Mouse (Mus musculus): Measurements from ENCODE around the gene Trappc2l.
A peak's percentile ranks its signal among the peaks of the same experiment; 100 is the strongest.

The Trappc2l gene

GRCm38 (mm10) chr8:122584981-122585380, 26.5 kb upstream of the Trappc2l start:
- no peak for DNase-seq

GRCm38 (mm10) chr8:122585411-122585891, 26.0 kb upstream of the Trappc2l start:
- DNase-seq = peak; percentile 49

DNA sequence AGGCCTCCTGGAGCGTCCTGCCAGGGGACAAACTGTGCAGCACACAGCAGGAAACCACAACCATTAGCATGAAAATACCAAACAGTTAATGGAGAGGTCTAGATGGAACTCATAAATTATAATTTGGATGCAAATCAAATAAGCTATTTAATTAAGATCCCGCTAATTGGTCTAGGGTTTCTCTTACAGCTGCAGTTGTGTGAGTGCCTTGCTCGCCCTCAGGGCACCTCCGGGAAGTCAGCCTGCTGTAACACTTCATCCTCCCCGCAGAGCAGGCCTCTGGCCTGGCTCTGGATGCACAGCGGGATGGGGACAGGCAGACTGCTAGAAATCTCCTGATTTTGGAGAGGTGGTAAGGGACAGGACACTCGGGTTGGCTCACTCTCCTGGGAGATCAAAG, 25.3 kb upstream of the Trappc2l start:
- no peak for DNase-seq

- DNase-seq = no peak
Measured at GRCm38 (mm10) chr8:122586749-122587148, 24.7 kb upstream of the Trappc2l start.

- no peak for DNase-seq
Measured at GRCm38 (mm10) chr8:122593240-122593639, 18.2 kb upstream of the Trappc2l start.

DNA sequence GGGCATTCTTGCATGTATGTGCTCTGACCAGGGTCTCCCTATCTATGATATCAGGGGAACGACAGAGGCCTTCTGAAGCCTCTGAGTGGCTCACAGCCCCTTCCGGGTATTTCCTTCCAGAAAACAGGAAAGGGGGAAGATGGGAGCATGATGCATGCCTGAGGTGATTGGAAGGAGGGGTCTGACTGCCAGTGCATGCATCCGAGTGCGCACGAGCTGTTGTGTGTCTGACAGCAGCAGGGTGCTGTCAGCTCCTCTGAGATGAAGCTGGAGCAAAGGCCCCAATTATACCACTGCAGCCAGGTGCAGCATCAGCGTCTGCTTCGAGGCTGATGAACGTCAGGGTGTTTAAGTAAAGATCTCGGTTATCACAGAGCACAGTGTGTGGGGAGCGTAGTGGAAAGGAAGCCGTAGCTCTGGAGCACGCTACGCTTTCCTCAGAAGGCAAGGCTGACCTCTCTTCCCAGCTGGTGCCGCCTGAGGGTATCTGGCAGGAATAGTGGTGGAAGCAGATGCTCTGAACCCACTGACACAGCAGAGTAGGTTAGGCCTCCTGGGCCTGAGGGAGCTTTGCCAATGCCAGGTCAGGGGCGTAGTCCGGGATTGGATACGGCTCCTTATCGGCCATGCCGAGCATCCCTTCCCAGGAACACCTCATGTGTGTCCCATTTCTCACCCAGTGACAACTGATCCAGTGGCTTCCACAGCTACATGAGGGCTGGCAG, 17.5 kb upstream of the Trappc2l start:
- DNase-seq = no peak

DNA sequence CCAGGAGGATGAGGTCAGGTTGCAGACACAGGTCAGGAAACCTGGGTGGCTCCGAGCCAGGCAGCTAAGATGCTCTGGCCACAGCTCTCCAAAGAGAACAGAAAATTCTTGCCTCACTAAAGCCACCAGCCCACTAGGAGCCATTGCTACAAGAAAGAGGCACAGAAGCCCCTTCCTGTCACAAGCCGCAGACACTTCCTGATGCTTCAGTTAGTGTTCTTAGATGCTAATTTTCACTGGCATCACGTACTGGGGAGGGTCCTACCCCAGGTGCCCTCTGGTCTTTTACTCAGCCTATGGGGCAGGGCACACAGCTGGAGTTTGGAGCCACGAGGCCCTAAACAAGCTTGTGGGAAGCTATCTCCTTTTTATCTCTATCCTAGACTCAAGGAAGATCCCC, 15.4 kb upstream of the Trappc2l start:
- DNase-seq = no peak

DNA sequence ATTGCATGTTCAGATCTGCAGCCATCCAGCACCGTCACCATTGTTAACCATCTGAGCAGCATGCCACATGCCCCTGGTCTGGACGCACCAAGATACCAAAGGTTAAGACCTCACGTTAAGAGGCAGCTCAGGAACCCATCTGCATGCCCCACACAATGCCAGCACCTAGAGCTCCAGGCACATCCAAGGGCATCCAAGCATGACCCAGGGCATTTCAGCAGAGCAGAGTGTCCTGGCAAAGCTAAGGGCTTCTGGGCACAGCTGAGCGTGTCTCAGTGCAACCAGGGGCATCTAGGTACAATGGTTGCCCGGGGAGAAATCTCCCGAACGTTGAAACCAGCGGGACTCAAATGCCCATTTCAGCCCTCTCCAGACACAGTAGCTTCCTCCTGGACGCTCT, 10.8 kb upstream of the Trappc2l start:
- peak; percentile 90 for DNase-seq

DNA sequence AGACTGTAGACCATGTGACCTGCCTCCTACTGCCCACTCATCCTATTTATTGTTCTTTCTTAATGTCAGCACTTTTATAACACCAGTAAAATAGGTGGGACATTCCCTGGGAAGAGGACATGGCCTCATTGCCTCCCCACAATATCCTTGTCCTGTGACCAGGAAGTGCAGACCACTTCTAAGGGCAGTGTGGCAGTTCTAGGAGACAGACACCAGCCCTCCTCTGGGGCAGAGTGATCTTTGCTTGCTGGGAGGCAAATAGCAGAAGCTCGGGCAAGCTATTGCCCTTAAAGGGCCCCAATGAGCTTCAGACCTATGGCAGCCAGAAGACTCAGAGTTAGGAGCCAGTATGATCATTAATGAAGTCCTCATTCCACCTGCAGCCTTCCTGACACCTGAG, 6.8 kb upstream of the Trappc2l start:
- DNase-seq = no peak

GRCm38 (mm10) chr8:122605367-122605766, 6.1 kb upstream of the Trappc2l start:
- no peak for DNase-seq

DNA sequence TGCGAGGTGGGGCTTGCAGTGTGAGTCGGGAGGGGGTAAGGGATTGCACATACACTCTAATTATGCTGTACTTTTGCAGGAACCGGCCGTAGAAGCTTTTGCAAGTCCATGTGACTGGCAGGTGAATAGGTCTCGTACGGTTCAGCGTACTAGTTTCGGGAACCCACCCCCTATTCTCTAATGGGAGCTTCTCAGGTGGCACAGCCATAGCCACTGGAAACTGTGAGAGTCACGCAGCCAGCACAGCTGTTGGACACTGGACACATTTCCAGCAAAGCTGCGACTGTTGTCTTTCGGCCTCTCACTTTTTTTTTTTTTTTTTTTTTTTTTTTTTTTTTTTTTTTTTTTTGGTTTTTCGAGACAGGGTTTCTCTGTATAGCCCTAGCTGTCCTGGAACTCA, 4.6 kb upstream of the Trappc2l start:
- DNase-seq = no peak

- DNase-seq = no peak
Measured at GRCm38 (mm10) chr8:122610209-122610608, 1.2 kb upstream of the Trappc2l start.

DNA sequence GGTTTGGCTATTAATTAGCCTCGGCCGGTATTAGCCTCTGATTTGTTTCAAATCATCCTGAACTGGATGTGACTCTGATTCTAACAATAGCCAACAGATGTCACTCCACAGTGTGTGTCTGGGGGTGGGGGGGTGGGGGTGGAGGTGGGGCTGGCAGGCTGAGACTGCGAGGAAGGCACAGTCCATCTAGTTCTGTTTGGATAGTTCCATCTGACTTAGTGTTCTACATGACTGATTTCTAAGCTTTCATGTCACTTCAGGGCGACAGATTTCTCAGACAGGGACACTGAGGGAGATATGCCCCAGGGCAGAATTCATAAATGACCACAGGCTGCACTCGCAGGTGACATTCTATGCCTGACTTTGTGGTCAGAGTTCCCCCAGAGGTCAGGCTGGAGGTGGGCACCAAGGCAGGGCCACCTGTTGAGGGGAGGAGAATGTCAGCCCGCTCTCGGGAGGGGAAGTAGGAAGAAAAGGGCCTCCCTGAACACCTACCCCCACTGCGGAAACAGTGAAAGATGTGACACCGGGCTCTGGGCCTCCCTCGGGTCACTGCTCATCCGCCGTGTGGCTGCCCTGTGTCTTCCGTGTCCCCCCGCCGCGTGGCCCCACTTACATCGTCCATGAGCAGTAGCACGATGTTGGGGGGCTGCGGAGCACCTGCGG, 695 bp upstream of the Trappc2l start:
- peak; percentile 62 for DNase-seq

DNA sequence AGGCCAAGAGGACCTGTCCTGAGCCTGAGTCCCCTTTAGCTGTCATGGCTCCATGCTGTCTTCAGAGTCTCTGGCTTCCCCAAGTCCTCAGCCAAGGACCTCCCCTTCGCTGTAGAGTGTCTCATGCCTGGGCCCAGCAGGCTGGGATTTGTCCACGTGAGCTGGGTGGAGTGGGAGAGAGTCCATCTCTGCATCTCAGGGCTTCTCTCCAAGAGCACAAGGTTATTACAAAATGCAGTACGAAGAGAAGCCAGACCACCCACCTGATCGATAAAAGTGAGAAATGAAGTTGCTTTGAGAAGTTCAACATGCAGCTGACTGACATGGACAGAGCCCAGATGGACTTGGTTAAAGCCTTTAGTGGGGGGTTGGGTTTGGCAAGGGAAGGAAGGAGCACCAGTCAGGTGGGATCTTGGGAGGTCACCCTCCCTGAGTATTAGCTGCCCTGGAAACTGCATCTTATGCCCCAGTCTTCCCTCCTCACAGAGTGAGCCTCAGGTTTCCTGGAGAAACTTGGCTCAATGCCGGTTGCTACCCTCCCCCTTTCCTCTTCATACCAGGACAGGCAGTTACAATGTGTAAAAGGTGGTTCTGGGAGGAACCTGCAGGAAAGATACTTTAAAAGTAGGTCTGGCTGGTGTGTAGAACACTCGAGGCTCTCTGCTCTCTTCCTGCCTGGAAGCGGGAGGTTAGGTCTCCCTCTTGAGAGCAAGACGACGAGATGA, 4.9 kb downstream of the Trappc2l start:
- DNase-seq = no peak

- DNase-seq = peak; percentile 87
Measured at GRCm38 (mm10) chr8:122617947-122618546, 6.6 kb downstream of the Trappc2l start.

GRCm38 (mm10) chr8:122618660-122619378, 7.4 kb downstream of the Trappc2l start:
- DNase-seq = no peak

GRCm38 (mm10) chr8:122620446-122620845, 9.0 kb downstream of the Trappc2l start:
- no peak for DNase-seq

DNA sequence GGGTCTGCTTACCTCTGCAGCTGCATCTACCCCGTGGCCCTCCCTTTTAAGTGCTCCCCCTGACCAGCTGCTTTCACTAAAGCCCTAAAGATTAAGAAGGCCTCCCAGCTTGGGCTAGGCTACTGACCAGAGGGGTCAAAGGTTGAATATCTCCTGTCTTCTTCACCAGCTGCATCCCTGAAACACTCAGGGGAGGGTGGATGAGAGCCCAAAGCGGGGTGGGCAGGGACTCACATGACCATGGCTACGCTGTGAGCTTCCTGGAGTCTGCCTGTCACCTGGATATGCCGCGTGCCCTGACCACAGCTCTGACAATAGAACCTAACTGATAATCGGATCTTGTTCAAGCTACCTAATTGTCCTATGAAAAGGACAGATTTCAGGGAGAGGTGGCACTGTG, 11.3 kb downstream of the Trappc2l start, which contains the start of gene Pabpn1l:
Pabpn1l (minus strand) TSS at position 13 of the 400 bp plus-strand sequence.
- DNase-seq = peak; percentile 48

DNA sequence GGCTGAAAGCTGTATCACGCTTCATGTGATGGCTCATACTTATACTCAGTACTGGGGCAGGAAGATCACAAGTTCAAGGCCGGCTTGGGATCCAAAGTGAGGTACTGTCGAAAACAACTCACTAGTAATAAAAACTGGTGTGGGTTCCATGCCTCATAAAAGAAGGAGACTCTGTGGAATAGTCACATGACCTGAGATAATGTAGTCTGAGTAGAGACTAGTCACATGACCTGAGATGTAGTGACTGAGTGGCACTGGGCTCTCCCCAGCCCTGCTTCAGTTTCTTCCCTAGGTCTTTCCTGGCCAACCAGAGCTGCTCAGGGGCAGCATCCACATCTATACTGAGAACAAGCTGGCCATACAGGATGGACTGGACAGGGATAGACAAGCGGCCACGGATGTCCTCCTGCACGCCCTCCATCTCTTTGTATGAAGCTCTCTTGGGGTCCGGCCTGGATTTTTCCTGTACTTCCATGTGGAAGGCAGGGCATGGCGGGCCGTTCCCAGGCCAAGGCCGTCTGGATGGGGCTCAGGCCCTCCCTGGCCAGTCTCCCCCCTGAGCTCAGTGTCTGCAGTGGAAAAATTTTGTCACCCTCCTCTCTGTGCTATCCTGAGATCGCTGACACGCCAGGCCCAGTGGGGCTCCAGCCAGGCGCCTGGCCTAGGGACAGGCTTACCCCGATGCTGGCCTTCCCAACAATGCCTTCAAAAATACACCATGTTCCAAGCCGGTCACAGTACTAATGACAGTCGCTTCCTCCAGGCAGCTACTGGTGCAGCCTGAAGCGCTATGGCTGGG, 12.6 kb downstream of the Trappc2l start:
- no peak for DNase-seq

GRCm38 (mm10) chr8:122624653-122625052, 13.2 kb downstream of the Trappc2l start:
- DNase-seq = no peak

DNA sequence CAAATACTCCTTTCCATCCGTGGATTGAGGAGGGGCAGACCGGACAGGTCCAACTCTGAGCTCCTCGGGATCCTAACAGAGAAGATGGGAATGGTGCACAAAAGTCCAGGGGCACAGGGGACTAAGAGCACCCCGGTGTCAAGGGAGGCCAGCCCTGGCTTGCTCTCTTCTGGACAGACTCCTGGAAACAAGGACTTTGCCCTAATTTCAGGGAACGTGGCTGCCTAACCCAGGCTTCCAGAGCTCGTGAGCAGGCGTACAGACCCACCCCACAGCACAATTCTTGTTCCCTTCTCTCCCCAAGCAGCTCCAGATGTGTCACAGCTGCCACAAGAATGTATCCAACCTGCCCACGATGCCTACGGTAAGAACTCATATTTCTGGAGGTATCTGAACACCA, 14.4 kb downstream of the Trappc2l start:
- peak; percentile 47 for DNase-seq

GRCm38 (mm10) chr8:122626896-122627295, 15.5 kb downstream of the Trappc2l start:
- DNase-seq = no peak
